Mouse (Mus musculus): ENCODE measurements at regions not wholly inside any gene's neighbourhood (a gene's known extent, or its start where the extent isn't known, plus 50 kb on each side); places are given as distances from the start of the nearest gene placed in this dataset.

DNA sequence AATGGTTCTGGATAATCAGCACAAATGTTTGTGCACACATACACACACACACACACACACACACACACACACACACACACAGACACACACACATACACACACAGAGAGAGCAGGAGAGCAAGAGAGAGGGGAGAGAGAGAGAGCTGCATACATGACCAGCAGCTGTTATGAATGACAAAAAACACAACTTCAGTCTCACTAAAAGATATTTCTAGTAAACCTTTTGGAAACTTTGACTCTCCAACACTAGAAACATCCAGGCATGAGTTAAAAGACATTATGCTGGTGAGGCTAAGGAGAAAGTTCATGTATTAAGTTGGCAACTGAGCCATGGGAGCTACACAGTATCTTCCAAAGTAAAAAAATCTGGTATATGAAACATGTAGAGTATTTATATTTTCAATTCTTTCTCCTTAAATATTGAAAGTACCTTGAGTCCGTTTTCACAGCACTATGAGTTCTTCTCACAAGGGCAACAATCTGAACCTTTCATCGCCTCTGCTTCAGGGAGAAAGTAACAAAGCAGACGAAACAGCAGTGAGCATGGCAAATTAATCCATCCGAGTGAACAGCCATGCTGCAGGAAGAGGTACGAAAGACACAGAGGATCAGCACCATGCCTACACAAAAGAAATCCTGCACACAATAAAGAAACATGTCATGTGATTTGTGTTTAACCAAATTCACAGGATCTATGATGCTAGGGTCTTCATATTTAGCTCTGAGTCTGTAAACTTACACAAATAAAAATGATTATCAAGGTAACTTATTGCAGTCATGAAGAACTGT lies 309.0 kb upstream of the N6amt1 start:
- Histone ChIP-seq H3K27ac (replicated peaks in 1 of 2; ENCODE audit: control insufficient read depth in 1 of 2, insufficient read depth in 1 of 2, low read depth in 2 of 2, low read length in 2 of 2) (no peak overlapping the region), H3K36me3 (ENCODE audit: control insufficient read depth, insufficient read depth, low read length) (no peaks in the 10 kb centered on the region), H3K9me3 (ENCODE audit: control insufficient read depth, low read length) (no peaks in the 10 kb centered on the region), H3K4me3 (ENCODE audit: control insufficient read depth in 1 of 2, insufficient read depth in 1 of 2, low read depth in 1 of 2, low read length in 2 of 2) (no peak overlapping the region), H3K9ac (ENCODE audit: low read length) (no peak overlapping the region), H3K4me1 (ENCODE audit: control insufficient read depth in 2 of 2, insufficient read depth in 2 of 2, low read length in 2 of 2) (0 out of 4 replicates have a peak, but pooled peaks cover 0 to 3% of the 10 kb centered on the region in 2 experiments), H3K27me3 (ENCODE audit: control insufficient read depth, insufficient read depth, low read length) (no peaks in the 10 kb centered on the region), H3K4me2 (ENCODE audit: low read length) (no peak overlapping the region)
- 60% methylated on average over 5 of the region's 5 CpGs for WGBS
- ATAC-seq (ENCODE audit: insufficient number of reproducible peaks, insufficient read depth, low FRiP score, low read depth): no peak

GRCm38 (mm10) chr16:87043689-87044088 lies 310.3 kb upstream of the N6amt1 start:
- Histone ChIP-seq H3K4me2 (ENCODE audit: low read length) (no peak overlapping the region), H3K4me3 (ENCODE audit: control insufficient read depth in 1 of 2, insufficient read depth in 1 of 2, low read depth in 1 of 2, low read length in 2 of 2) (no peak overlapping the region), H3K27me3 (ENCODE audit: control insufficient read depth, insufficient read depth, low read length) (no peaks in the 10 kb centered on the region), H3K9ac (ENCODE audit: low read length) (no peak overlapping the region), H3K9me3 (ENCODE audit: control insufficient read depth, low read length) (no peaks in the 10 kb centered on the region), H3K36me3 (ENCODE audit: control insufficient read depth, insufficient read depth, low read length) (no peaks in the 10 kb centered on the region), H3K4me1 (ENCODE audit: control insufficient read depth in 2 of 2, insufficient read depth in 2 of 2, low read length in 2 of 2) (0 out of 4 replicates have a peak, but pooled peaks cover 0 to 3% of the 10 kb centered on the region in 2 experiments), H3K27ac (replicated peaks in 1 of 2; ENCODE audit: control insufficient read depth in 1 of 2, insufficient read depth in 1 of 2, low read depth in 2 of 2, low read length in 2 of 2) (no peak overlapping the region)
- no peak for ATAC-seq (ENCODE audit: insufficient number of reproducible peaks, insufficient read depth, low FRiP score, low read depth)

GRCm38 (mm10) chr16:87040366-87040765 lies 313.6 kb upstream of the N6amt1 start:
- Histone ChIP-seq H3K27me3 (ENCODE audit: control insufficient read depth, insufficient read depth, low read length) (no peaks in the 10 kb centered on the region), H3K27ac (replicated peaks in 1 of 2; ENCODE audit: control insufficient read depth in 1 of 2, insufficient read depth in 1 of 2, low read depth in 2 of 2, low read length in 2 of 2) (no peak overlapping the region), H3K4me2 (ENCODE audit: low read length) (no peak overlapping the region), H3K9me3 (ENCODE audit: control insufficient read depth, low read length) (no peaks in the 10 kb centered on the region), H3K4me3 (ENCODE audit: control insufficient read depth in 1 of 2, insufficient read depth in 1 of 2, low read depth in 1 of 2, low read length in 2 of 2) (no peak overlapping the region), H3K4me1 (ENCODE audit: control insufficient read depth in 2 of 2, insufficient read depth in 2 of 2, low read length in 2 of 2) (0 out of 4 replicates have a peak, but pooled peaks cover 0 to 3% of the 10 kb centered on the region in 2 experiments), H3K36me3 (ENCODE audit: control insufficient read depth, insufficient read depth, low read length) (no peaks in the 10 kb centered on the region), H3K9ac (ENCODE audit: low read length) (no peak overlapping the region)
- 76% methylated on average over 4 of the region's 4 CpGs for WGBS
- ATAC-seq (ENCODE audit: insufficient number of reproducible peaks, insufficient read depth, low FRiP score, low read depth): no peak

GRCm38 (mm10) chr16:87039861-87040260 lies 314.1 kb upstream of the N6amt1 start:
- Histone ChIP-seq H3K27me3 (ENCODE audit: control insufficient read depth, insufficient read depth, low read length) (no peaks in the 10 kb centered on the region), H3K9me3 (ENCODE audit: control insufficient read depth, low read length) (no peaks in the 10 kb centered on the region), H3K4me3 (ENCODE audit: control insufficient read depth in 1 of 2, insufficient read depth in 1 of 2, low read depth in 1 of 2, low read length in 2 of 2) (no peak overlapping the region), H3K4me2 (ENCODE audit: low read length) (no peak overlapping the region), H3K36me3 (ENCODE audit: control insufficient read depth, insufficient read depth, low read length) (no peaks in the 10 kb centered on the region), H3K9ac (ENCODE audit: low read length) (no peak overlapping the region), H3K4me1 (ENCODE audit: control insufficient read depth in 2 of 2, insufficient read depth in 2 of 2, low read length in 2 of 2) (0 out of 4 replicates have a peak, but pooled peaks cover 0 to 3% of the 10 kb centered on the region in 2 experiments), H3K27ac (replicated peaks in 1 of 2; ENCODE audit: control insufficient read depth in 1 of 2, insufficient read depth in 1 of 2, low read depth in 2 of 2, low read length in 2 of 2) (no peak overlapping the region)
- ATAC-seq (ENCODE audit: insufficient number of reproducible peaks, insufficient read depth, low FRiP score, low read depth): no peak
- 78% methylated on average over 1 of the region's 1 CpGs for WGBS

GRCm38 (mm10) chr16:87037061-87037460 lies 316.9 kb upstream of the N6amt1 start:
- 73% methylated on average over 6 of the region's 6 CpGs for WGBS
- Histone ChIP-seq H3K4me1 (ENCODE audit: control insufficient read depth in 2 of 2, insufficient read depth in 2 of 2, low read length in 2 of 2) (no peaks in the 10 kb centered on the region), H3K27ac (replicated peaks in 1 of 2; ENCODE audit: control insufficient read depth in 1 of 2, insufficient read depth in 1 of 2, low read depth in 2 of 2, low read length in 2 of 2) (no peak overlapping the region), H3K27me3 (ENCODE audit: control insufficient read depth, insufficient read depth, low read length) (no peaks in the 10 kb centered on the region), H3K4me3 (ENCODE audit: control insufficient read depth in 1 of 2, insufficient read depth in 1 of 2, low read depth in 1 of 2, low read length in 2 of 2) (no peak overlapping the region), H3K9me3 (ENCODE audit: control insufficient read depth, low read length) (no peaks in the 10 kb centered on the region), H3K9ac (ENCODE audit: low read length) (no peak overlapping the region), H3K36me3 (ENCODE audit: control insufficient read depth, insufficient read depth, low read length) (no peaks in the 10 kb centered on the region), H3K4me2 (ENCODE audit: low read length) (no peak overlapping the region)
- no peak for ATAC-seq (ENCODE audit: insufficient number of reproducible peaks, insufficient read depth, low FRiP score, low read depth)

DNA sequence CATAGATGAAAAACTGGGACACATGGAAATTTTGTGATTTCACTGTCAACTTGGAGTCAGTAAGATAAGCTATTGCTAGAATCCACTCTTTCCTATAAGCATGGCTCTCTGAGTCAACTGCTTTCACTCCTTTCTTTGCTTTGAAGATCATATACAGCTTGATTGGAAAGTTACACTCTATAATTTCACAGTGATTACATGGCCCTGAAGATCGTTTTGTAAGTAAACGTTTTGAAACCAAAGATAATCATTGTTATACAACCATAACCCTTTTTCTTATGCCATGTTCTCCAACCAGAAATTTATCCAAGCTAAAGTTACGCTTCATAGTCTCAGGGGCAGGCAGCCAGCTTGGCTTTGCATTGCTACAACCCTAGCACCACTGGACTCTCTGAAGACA lies 322.1 kb upstream of the N6amt1 start:
- H3K4me2 ChIP-seq (ENCODE audit: low read length): no peak overlapping the region
- H3K9ac ChIP-seq (ENCODE audit: low read length): no peak overlapping the region
- H3K27ac ChIP-seq (replicated peaks in 1 of 2; ENCODE audit: control insufficient read depth in 1 of 2, insufficient read depth in 1 of 2, low read depth in 2 of 2, low read length in 2 of 2): no peak overlapping the region
- H3K4me3 ChIP-seq (ENCODE audit: control insufficient read depth in 1 of 2, insufficient read depth in 1 of 2, low read depth in 1 of 2, low read length in 2 of 2): no peak overlapping the region
- H3K27me3 ChIP-seq (ENCODE audit: control insufficient read depth, insufficient read depth, low read length): no peaks in the 10 kb centered on the region
- H3K4me1 ChIP-seq (ENCODE audit: control insufficient read depth in 2 of 2, insufficient read depth in 2 of 2, low read length in 2 of 2): no peaks in the 10 kb centered on the region
- H3K36me3 ChIP-seq (ENCODE audit: control insufficient read depth, insufficient read depth, low read length): no peaks in the 10 kb centered on the region
- WGBS: 65% methylated on average over 3 of the region's 3 CpGs
- no peak for ATAC-seq (ENCODE audit: insufficient number of reproducible peaks, insufficient read depth, low FRiP score, low read depth)
- H3K9me3 ChIP-seq (ENCODE audit: control insufficient read depth, low read length): no peaks in the 10 kb centered on the region

- Histone ChIP-seq H3K4me3 (ENCODE audit: control insufficient read depth in 1 of 2, insufficient read depth in 1 of 2, low read depth in 1 of 2, low read length in 2 of 2) (no peak overlapping the region), H3K9me3 (ENCODE audit: control insufficient read depth, low read length) (no peaks in the 10 kb centered on the region), H3K4me2 (ENCODE audit: low read length) (no peak overlapping the region), H3K27me3 (ENCODE audit: control insufficient read depth, insufficient read depth, low read length) (no peaks in the 10 kb centered on the region), H3K4me1 (ENCODE audit: control insufficient read depth in 2 of 2, insufficient read depth in 2 of 2, low read length in 2 of 2) (no peaks in the 10 kb centered on the region), H3K9ac (ENCODE audit: low read length) (no peak overlapping the region), H3K27ac (replicated peaks in 1 of 2; ENCODE audit: control insufficient read depth in 1 of 2, insufficient read depth in 1 of 2, low read depth in 2 of 2, low read length in 2 of 2) (no peak overlapping the region), H3K36me3 (ENCODE audit: control insufficient read depth, insufficient read depth, low read length) (no peaks in the 10 kb centered on the region)
- ATAC-seq (ENCODE audit: insufficient number of reproducible peaks, insufficient read depth, low FRiP score, low read depth): no peak
- WGBS: 67% methylated on average over 5 of the region's 5 CpGs
Measured at GRCm38 (mm10) chr16:87028516-87029145, 325.4 kb upstream of the N6amt1 start.
